Mouse (Mus musculus): ENCODE measurements at regions not wholly inside any gene's neighbourhood (a gene's known extent, or its start where the extent isn't known, plus 50 kb on each side); places are given as distances from the start of the nearest gene placed in this dataset.

DNA sequence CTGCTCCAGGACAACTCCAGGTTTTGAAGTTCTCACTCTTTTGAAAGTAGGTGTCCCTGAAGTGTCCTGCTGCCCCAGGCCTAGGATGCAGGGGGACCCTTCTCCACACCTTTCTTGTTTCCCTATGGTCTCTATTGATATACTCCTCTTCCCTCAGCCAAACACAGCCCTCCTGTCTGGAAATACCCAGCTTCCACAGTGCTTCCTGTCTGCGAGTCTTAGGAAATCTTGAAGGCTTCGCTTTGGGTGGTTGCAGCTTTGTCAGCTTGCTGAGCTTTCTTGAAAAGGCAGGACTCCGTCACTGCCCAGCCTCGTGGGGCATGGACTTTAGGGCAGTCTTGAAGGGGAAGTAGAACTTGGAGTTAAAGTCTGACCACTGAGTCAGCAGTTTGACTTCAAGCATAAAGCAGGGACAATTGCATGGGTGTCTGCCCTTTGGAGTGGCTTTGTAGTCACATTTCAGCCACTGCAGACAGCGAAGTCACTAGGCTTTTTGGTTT lies 51.1 kb upstream of the Lrrc52 start:
- DNase-seq (ENCODE audit: low spot score), result no peak
- intact Hi-C loops (cut with DNase I), result loop anchor here (5.0 kb wide), 1 partner anchor 45 kb away; no protein-coding TSS in a partner anchor

- intact Hi-C loops (cut with DNase I), result no loop called here
Measured at GRCm38 (mm10) chr1:167523881-167524280, 57.3 kb upstream of the Lrrc52 start.

GRCm38 (mm10) chr1:167532571-167533331 lies 65.4 kb upstream of the Rxrg start:
- intact Hi-C loops (cut with DNase I), result no loop called here
- no peak for DNase-seq (ENCODE audit: low spot score)

More at GRCm38 (mm10) chr1:167523881-167524280, 57.3 kb upstream of the Lrrc52 start:
- no peak for DNase-seq (ENCODE audit: low spot score)

DNA sequence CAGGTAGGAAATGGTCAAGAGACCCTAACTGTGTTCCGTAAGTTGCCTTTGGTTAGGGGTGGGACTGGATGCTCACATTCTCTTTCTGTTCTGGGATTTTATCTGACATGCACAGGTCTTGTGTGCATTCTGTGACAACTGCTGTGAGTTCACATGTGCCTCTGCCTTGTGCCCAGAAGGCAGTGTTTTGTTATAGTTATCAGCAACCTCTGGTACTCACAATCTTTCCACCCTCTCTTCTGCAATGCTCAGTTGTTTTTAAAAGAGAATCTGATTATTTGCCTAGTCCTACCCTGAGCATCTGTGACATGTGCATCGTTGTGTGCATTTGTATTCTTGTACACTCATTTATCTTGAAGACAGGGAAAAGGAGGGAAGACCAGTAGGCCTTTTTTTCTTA lies 52.2 kb upstream of the Rxrg start:
- no peak for DNase-seq (ENCODE audit: low spot score)
- intact Hi-C loops (cut with DNase I), result no loop called here

DNA sequence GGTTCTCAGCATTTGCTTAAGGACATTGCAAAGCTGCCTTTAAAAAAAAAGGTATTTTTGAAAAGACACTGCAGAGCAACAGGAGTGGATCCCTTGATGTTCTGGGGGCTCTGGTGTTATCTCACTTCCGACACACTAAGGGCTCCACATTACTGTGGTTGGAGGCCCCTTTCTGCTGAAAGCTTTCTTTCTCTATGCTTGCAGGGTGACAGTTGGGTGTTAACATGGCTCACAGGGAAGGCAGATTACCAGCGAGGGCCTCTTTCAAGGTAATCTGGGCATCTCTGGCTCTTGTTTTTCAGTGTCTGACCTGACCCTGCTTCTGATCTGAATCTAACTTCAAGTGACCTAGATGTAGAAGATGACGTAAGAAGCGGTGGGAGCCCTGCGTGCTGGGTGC lies 50.9 kb upstream of the Rxrg start:
- no peak for DNase-seq (ENCODE audit: low spot score)
- intact Hi-C loops (cut with DNase I), result no loop called here

All from heart, postnatal 25 days (tissue).